Mouse (Mus musculus) midbrain, postnatal 0 days (tissue): ENCODE measurements at regions not wholly inside any gene's neighbourhood (a gene's known extent, or its start where the extent isn't known, plus 50 kb on each side); places are given as distances from the start of the nearest gene placed in this dataset.
A peak's percentile ranks its signal among the peaks of the same experiment; 100 is the strongest.

Source experiments
- ATAC-seq: fragments of 200-750 bp; cut with Nextera tagmentation; 2 replicates; pipeline ENCODE4 v1.8.0; 2017; ENCODE audit warnings: moderate number of reproducible peaks, mild to moderate bottlenecking, moderate TSS enrichment, moderate library complexity; ENCODE audit not compliant: low FRiP score
- DNase-seq: peaks from one replicate; pipeline ENCODE4 v3.0.0-alpha.2; 2015; ENCODE audit warnings: low spot score
- H3K27ac ChIP-seq: fragments of 300-500 bp; sonication (generic); 2 replicates; pipeline ENCODE4 v1.5.1; 2014; ENCODE audit warnings: low read depth, mild to moderate bottlenecking, low read length, mixed read lengths
- H3K27me3 ChIP-seq: fragments of 300-500 bp; sonication (generic); 2 replicates; pipeline ENCODE4 v1.6.1; 2014; ENCODE audit warnings: low read length, control low read depth, mixed read lengths; ENCODE audit not compliant: insufficient read depth
- H3K36me3 ChIP-seq: fragments of 300-500 bp; sonication (generic); 2 replicates; pipeline ENCODE4 v1.6.1; 2014; ENCODE audit warnings: low read length, control low read depth, mixed read lengths; ENCODE audit not compliant: insufficient read depth
- H3K4me1 ChIP-seq: fragments of 300-500 bp; sonication (generic); 2 replicates; pipeline ENCODE4 v1.6.1; 2014; ENCODE audit warnings: mild to moderate bottlenecking, control low read depth, antibody characterized with exemption, low read length, mixed read lengths; ENCODE audit not compliant: insufficient read depth
- H3K4me2 ChIP-seq: fragments of 300-500 bp; sonication (generic); 2 replicates; pipeline ENCODE4 v1.6.1; 2014; ENCODE audit warnings: low read depth, mild to moderate bottlenecking, low read length, mixed read lengths; ENCODE audit not compliant: poor library complexity, severe bottlenecking
- H3K4me3 ChIP-seq: fragments of 300-500 bp; sonication (generic); 2 replicates; pipeline ENCODE4 v1.5.1; 2014; ENCODE audit warnings: low read depth, mild to moderate bottlenecking, low read length, moderate library complexity
- H3K9ac ChIP-seq: fragments of 300-500 bp; sonication (generic); replicated peaks from 2 replicates; pipeline ENCODE4 v1.6.1; 2014; ENCODE audit warnings: mild to moderate bottlenecking, low read length, moderate library complexity, mixed read lengths; ENCODE audit not compliant: poor library complexity, severe bottlenecking
- H3K9me3 ChIP-seq: fragments of 300-500 bp; sonication (generic); 2 replicates; pipeline ENCODE4 v1.6.1; 2016; ENCODE audit warnings: low read length, control low read depth
- CTCF ChIP-seq: IDR thresholded peaks from 2 replicates; pipeline ENCODE4 v1.5.1; 2016; ENCODE audit warnings: antibody characterized with exemption, mild to moderate bottlenecking
- WGBS: fragments of 180-500 bp; shearing (Covaris S2); extraction: QIAGEN DNeasy Blood & Tissue Kit; methylation state at CpG from one replicate; pipeline ENCODE4 v1.1.7; 2014; 5-methylcytosine and 5-hydroxymethylcytosine counted together

GRCm38 (mm10) chr3:17790331-17790730, 157.9 kb upstream of the Cypt12 start:
- H3K4me1 ChIP-seq: peaks cover 4% of the 10 kb centered on the region; the same call in 1 of the 2 replicates
- peak overlapping the region; percentile 80 for H3K4me3 ChIP-seq
- H3K9me3 ChIP-seq: no peaks in the 10 kb centered on the region
- ATAC-seq (no peak), DNase-seq (no peak)
- WGBS: under 1% methylated on average over 14 of the region's 14 CpGs
- H3K27me3 ChIP-seq: no peaks in the 10 kb centered on the region
- H3K27ac ChIP-seq: peak overlapping the region; percentile 100
- H3K36me3 ChIP-seq: peaks cover 4% of the 10 kb centered on the region; the same call in 1 of the 2 replicates
- H3K9ac ChIP-seq: peak overlapping the region; percentile 99
- TF ChIP-seq CTCF: no peak
- peak overlapping the region; percentile 35 for H3K4me2 ChIP-seq

GRCm38 (mm10) chr3:17790816-17791215, 157.4 kb upstream of the Cypt12 start:
- H3K27ac ChIP-seq: peak overlapping the region; percentile 100
- ATAC-seq: no peak
- H3K4me2 ChIP-seq: peak overlapping the region; percentile 35
- TF ChIP-seq CTCF: no peak
- H3K27me3 ChIP-seq: no peaks in the 10 kb centered on the region
- H3K9me3 ChIP-seq: no peaks in the 10 kb centered on the region
- H3K4me3 ChIP-seq: peak overlapping the region; percentile 80
- peaks cover 4% of the 10 kb centered on the region; the same call in 1 of the 2 replicates for H3K4me1 ChIP-seq
- WGBS: 2% methylated on average over 12 of the region's 12 CpGs
- no peak for DNase-seq
- H3K9ac ChIP-seq: peak overlapping the region; percentile 99
- H3K36me3 ChIP-seq: peaks cover 6% of the 10 kb centered on the region; the same call in 1 of the 2 replicates

- WGBS: 15% methylated on average over 8 of the region's 8 CpGs
- DNase-seq (no peak), ATAC-seq (no peak)
- peaks cover 4% of the 10 kb centered on the region; the same call in 1 of the 2 replicates for H3K4me1 ChIP-seq
- H3K27ac ChIP-seq: peak overlapping the region; percentile 100
- H3K27me3 ChIP-seq: no peaks in the 10 kb centered on the region
- peak overlapping the region; percentile 35 for H3K4me2 ChIP-seq
- H3K9me3 ChIP-seq: no peaks in the 10 kb centered on the region
- peak overlapping the region; percentile 99 for H3K9ac ChIP-seq
- TF ChIP-seq CTCF: no peak
- peaks cover 6% of the 10 kb centered on the region; the same call in 1 of the 2 replicates for H3K36me3 ChIP-seq
- peak overlapping the region; percentile 80 for H3K4me3 ChIP-seq
These were observed 156.6 kb upstream of the Cypt12 start for GRCm38 (mm10) chr3:17791381-17792320.

DNA sequence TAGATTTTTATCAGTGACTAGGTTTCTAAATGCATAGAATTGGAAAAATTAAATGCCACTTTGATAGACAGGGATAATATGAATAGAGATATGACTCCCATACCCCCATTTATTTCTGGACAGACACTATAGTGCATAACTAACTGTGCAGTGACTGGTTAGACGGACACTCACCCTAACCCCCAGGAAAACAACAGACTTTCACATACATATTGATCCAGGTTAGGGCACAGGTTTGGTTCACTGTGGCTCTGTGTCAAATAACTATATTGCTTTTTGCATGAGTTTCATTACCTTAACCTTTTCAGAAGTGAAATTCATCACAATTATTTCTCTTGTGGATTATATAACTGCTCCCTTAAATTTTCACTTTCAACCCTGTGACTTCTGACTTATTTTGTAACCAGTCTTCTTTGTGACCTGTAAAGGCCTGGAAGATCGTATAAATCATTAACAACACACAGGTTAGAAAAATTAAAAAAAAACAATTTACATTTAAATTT, 155.6 kb upstream of the Cypt12 start:
- ATAC-seq (no peak), DNase-seq (no peak)
- H3K4me2 ChIP-seq: peak overlapping the region; percentile 37
- H3K9me3 ChIP-seq: no peaks in the 10 kb centered on the region
- H3K4me1 ChIP-seq: peaks cover 4% of the 10 kb centered on the region; the same call in 1 of the 2 replicates
- no peak for TF ChIP-seq CTCF
- peak overlapping the region; percentile 80 for H3K4me3 ChIP-seq
- H3K9ac ChIP-seq: peak overlapping the region; percentile 97
- H3K27me3 ChIP-seq: no peaks in the 10 kb centered on the region
- peaks cover 6% of the 10 kb centered on the region; the same call in 1 of the 2 replicates for H3K36me3 ChIP-seq
- H3K27ac ChIP-seq: peak overlapping the region; percentile 98
- WGBS: 19% methylated on average over 2 of the region's 2 CpGs

- H3K9me3 ChIP-seq: no peaks in the 10 kb centered on the region
- no peaks in the 10 kb centered on the region for H3K4me1 ChIP-seq
- H3K36me3 ChIP-seq: peaks cover 6% of the 10 kb centered on the region; the same call in 1 of the 2 replicates
- ATAC-seq (peak; percentile 75), DNase-seq (peak; percentile 90)
- no peaks in the 10 kb centered on the region for H3K27me3 ChIP-seq
- peak overlapping the region; percentile 98 for H3K27ac ChIP-seq
- peak overlapping the region; percentile 97 for H3K9ac ChIP-seq
- peak overlapping the region; percentile 80 for H3K4me3 ChIP-seq
- WGBS: under 1% methylated on average over 24 of the region's 24 CpGs
- peak overlapping the region; percentile 91 for H3K4me2 ChIP-seq
- TF ChIP-seq CTCF: no peak
These were observed 154.5 kb upstream of the Cypt12 start for GRCm38 (mm10) chr3:17793646-17794250.
